Mouse (Mus musculus): ENCODE measurements around the gene Kmt2b. TPM values are rescaled to one million over a fixed set of nuclear protein-coding genes. Genes with fewer than 3 reads are reported as not detected.
A peak's percentile ranks its signal among the peaks of the same experiment; 100 is the strongest.

The Kmt2b gene
- total RNA-seq (2021), result 10 to 100 TPM; 15.6 to 15.9 TPM
- 25.6 and 28.3 TPM in 2 replicates for polyA plus RNA-seq (2012; rRNA removed)
- long read RNA-seq, partial matches to known transcripts, result 6 of 7 reads
- long read RNA-seq, other reads (novel, unspliced or antisense), result 1 of 7 reads

DNA sequence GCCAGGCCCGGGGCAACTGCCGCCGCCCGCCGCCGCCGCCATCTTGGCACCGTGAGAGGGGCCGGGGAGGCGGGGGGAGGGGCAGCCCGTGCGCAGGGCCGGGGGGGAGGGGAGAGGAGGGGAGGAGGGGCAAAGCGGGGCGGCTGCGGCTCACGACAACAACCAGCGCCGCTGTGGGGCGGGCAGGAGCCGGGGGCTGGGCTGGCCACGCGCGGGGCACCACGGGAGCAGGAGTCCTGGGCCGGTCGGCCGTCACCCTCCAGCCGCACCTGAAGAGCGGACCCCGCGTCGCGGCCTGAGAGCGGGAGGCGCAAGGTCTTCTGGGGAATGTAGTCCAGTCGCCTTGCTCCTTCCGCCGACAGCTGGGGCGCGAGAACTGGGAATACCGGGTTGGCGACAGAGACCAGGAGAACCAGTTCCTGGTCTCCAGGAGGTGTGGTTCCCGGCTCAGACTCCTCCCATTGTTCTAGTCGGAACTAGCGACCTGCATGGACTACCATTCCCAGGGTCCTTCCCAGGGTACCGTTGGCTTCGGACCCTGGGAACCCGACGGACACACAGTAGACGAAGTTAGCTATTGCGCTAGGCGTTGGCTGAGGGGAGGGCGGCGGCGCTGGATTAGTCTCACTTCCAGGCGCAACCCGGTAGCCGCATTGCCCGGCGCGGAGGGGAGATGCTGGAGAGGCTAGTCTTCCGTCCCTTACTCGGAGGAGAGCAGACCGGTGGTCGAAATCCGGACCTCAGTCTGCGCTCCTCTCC, at the start of gene Kmt2b:
TSS of gene Kmt2b (minus strand) at position 51 of the 759 bp plus-strand sequence.
- peak within 1 kb of the TSS; percentile 90 for H3K9ac ChIP-seq (ENCODE audit: low read depth, low read length)
- WGBS, result under 1% methylated on average over 53 of the region's 68 CpGs
- H3K79me2 ChIP-seq (replicated peaks; ENCODE audit: control insufficient read depth, insufficient read depth, low read length), result peaks cover 1% of the 10 kb centered on the region
- no peaks in the 10 kb centered on the region for H3K4me1 ChIP-seq (ENCODE audit: control insufficient read depth, insufficient read depth, low read length)
- H3K36me3 ChIP-seq (ENCODE audit: control insufficient read depth, insufficient read depth, low read length), result no peaks in the 10 kb centered on the region
- peak within 1 kb of the TSS; percentile 87 for H3K27ac ChIP-seq
- TF ChIP-seq EP300 (IDR thresholded peaks at IDR 0.05; ENCODE audit: insufficient read depth, low read depth, low read length) (peak; percentile 68), CTCF (IDR thresholded peaks at IDR 0.05) (no peak), POLR2A (IDR thresholded peaks at IDR 0.05; ENCODE audit: insufficient read depth, low read depth, low read length) (peak; percentile 87)
- H3K4me3 ChIP-seq, result peak within 1 kb of the TSS; percentile 83
- intact Hi-C loops (cut with DNase I), result loop anchor here (1.0 to 2.0 kb wide), 4 partner anchors 24 to 62 kb away; partner anchors contain the start of genes Gm49396, Psenen, Rbm42 and U2af1l4
- H3K27me3 ChIP-seq (ENCODE audit: control insufficient read depth, insufficient read depth, low read length), result no peaks in the 10 kb centered on the region
- peak; percentile 95 to 99 for DNase-seq

DNA sequence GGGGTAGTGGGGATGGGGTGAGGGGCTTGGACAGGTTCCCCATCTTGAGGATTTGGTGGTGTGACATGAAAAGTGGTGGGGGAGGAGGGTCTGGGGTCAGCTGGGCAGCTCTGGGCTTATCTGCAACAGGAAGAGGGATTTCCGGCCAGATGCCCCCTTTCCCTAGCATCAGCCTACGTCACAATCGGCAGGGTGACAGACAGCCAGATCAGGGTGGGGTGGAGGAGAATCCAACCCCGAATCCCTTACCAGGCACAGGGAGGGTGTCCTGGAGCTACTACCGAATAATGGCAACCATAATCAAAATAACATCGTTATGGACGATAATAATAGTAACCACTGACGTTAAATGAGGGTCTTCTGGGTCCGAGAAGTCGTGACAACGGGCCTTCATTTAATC, 47.9 kb upstream of the Kmt2b start:
- Histone ChIP-seq H3K9ac (ENCODE audit: low read depth, low read length) (no peak overlapping the region), H3K79me2 (replicated peaks; ENCODE audit: control insufficient read depth, insufficient read depth, low read length) (no peaks in the 10 kb centered on the region), H3K4me1 (ENCODE audit: control insufficient read depth, insufficient read depth, low read length) (no peaks in the 10 kb centered on the region), H3K27me3 (ENCODE audit: control insufficient read depth, insufficient read depth, low read length) (peaks cover 15% of the 10 kb centered on the region), H3K4me3 (no peak overlapping the region), H3K36me3 (ENCODE audit: control insufficient read depth, insufficient read depth, low read length) (no peaks in the 10 kb centered on the region), H3K27ac (no peak overlapping the region)
- TF ChIP-seq POLR2A (IDR thresholded peaks at IDR 0.05; ENCODE audit: insufficient read depth, low read depth, low read length) (no peak), EP300 (IDR thresholded peaks at IDR 0.05; ENCODE audit: insufficient read depth, low read depth, low read length) (no peak)
- intact Hi-C loops (cut with DNase I), result no loop called here
- 12% methylated on average over 11 of the region's 11 CpGs for WGBS
- no peak for DNase-seq

DNA sequence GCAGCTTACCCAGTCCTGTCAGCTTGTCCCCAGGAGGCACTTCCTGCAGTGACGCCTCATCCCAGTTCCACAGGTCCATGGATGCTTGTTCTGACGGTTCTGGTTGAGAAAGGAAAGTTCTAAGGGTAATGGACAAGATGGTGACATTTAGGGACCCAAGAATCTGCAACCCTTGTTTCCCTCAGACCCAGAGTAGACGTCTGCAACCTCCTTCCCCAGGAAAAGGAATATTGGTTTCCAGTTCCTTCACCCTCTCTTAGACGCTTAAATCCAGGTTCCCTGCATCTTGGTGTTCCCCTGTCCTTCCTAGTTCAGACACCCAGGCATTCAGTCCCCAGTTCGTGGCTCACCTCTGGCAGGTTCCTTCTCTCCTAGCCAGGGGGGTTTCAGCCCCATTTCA, 47.2 kb upstream of the Kmt2b start, which contains the start of gene Etv2:
TSS of gene Etv2 (minus strand) at position 101 of the 400 bp plus-strand sequence.
- no peak within 1 kb of the TSS for H3K4me3 ChIP-seq
- intact Hi-C loops (cut with DNase I), result no loop called here
- DNase-seq, result no peak
- no peaks in the 10 kb centered on the region for H3K79me2 ChIP-seq (replicated peaks; ENCODE audit: control insufficient read depth, insufficient read depth, low read length)
- H3K4me1 ChIP-seq (ENCODE audit: control insufficient read depth, insufficient read depth, low read length), result no peaks in the 10 kb centered on the region
- no peak within 1 kb of the TSS for H3K27ac ChIP-seq
- TF ChIP-seq CTCF (IDR thresholded peaks at IDR 0.05) (no peak), POLR2A (IDR thresholded peaks at IDR 0.05; ENCODE audit: insufficient read depth, low read depth, low read length) (no peak), EP300 (IDR thresholded peaks at IDR 0.05; ENCODE audit: insufficient read depth, low read depth, low read length) (no peak)
- no peaks in the 10 kb centered on the region for H3K36me3 ChIP-seq (ENCODE audit: control insufficient read depth, insufficient read depth, low read length)
- peaks cover 15% of the 10 kb centered on the region for H3K27me3 ChIP-seq (ENCODE audit: control insufficient read depth, insufficient read depth, low read length)
- 2% methylated on average over 5 of the region's 5 CpGs for WGBS
- no peak within 1 kb of the TSS for H3K9ac ChIP-seq (ENCODE audit: low read depth, low read length)

DNA sequence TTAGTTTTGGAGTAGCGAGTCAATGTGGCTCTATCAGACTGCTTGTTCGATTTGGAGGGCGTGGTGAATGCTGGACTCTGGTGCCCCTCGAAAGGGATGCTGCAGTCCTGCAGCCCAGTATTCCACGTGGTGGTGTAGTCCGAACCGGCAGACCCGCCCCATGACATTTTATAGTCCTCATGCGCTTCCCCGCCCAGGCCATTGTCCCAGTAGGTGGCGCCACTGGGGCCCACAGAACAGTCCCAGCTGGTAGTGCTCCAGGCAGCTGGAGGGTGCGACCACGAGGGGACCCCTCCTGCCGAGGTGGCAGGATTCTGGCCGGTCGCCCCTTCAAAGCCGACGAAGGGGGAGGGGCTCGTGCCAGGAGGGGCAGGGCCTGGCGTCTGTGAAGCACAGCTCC, 46.1 kb upstream of the Kmt2b start:
- intact Hi-C loops (cut with DNase I), result no loop called here
- peak; percentile 18 to 42 for DNase-seq
- H3K27ac ChIP-seq, result no peak overlapping the region
- H3K9ac ChIP-seq (ENCODE audit: low read depth, low read length), result no peak overlapping the region
- no peak overlapping the region for H3K4me3 ChIP-seq
- WGBS, result 2% methylated on average over 20 of the region's 20 CpGs
- H3K36me3 ChIP-seq (ENCODE audit: control insufficient read depth, insufficient read depth, low read length), result no peaks in the 10 kb centered on the region
- peaks cover 15% of the 10 kb centered on the region for H3K27me3 ChIP-seq (ENCODE audit: control insufficient read depth, insufficient read depth, low read length)
- H3K79me2 ChIP-seq (replicated peaks; ENCODE audit: control insufficient read depth, insufficient read depth, low read length), result no peaks in the 10 kb centered on the region
- H3K4me1 ChIP-seq (ENCODE audit: control insufficient read depth, insufficient read depth, low read length), result no peaks in the 10 kb centered on the region
- TF ChIP-seq EP300 (IDR thresholded peaks at IDR 0.05; ENCODE audit: insufficient read depth, low read depth, low read length) (no peak), POLR2A (IDR thresholded peaks at IDR 0.05; ENCODE audit: insufficient read depth, low read depth, low read length) (no peak), CTCF (IDR thresholded peaks at IDR 0.05) (peak; percentile 58)

DNA sequence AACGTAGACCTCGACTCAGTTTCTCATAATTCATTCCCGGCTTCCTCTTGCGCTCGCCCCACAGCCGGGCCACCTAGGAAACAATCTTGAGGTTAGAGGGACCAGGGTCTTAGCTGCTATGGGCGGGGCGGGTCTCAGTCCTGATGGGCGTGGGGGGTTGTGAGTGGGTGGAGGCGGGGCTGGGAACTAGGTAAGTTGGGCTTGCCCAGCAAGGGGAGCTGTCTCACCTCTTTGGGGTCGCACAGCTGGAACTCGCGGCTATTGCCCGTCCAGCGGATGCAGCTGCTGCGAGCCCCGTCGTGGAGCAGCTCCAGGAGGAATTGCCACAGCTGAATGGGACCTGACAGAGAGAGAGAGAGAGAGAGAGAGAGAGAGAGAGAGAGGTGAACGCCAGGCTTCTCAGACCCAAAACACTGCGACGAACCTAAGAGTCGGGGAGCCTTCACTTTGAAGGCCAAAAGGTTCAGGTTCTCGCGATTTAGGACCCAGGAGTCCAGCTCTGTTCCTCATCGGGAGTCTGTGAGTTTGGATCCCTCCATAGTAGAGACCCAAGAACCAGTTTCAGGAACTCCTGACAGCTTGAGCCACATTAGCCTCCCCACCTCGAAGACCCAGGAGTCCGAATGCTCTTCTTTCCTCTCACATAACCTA, 45.4 kb upstream of the Kmt2b start:
- Histone ChIP-seq H3K27ac (no peak overlapping the region), H3K27me3 (ENCODE audit: control insufficient read depth, insufficient read depth, low read length) (peaks cover 15% of the 10 kb centered on the region), H3K36me3 (ENCODE audit: control insufficient read depth, insufficient read depth, low read length) (no peaks in the 10 kb centered on the region), H3K9ac (ENCODE audit: low read depth, low read length) (no peak overlapping the region), H3K4me3 (no peak overlapping the region), H3K4me1 (ENCODE audit: control insufficient read depth, insufficient read depth, low read length) (no peaks in the 10 kb centered on the region), H3K79me2 (replicated peaks; ENCODE audit: control insufficient read depth, insufficient read depth, low read length) (no peaks in the 10 kb centered on the region)
- 14% methylated on average over 27 of the region's 27 CpGs for WGBS
- no peak for DNase-seq
- intact Hi-C loops (cut with DNase I), result no loop called here
- no peak for TF ChIP-seq EP300 (IDR thresholded peaks at IDR 0.05; ENCODE audit: insufficient read depth, low read depth, low read length)
- TF ChIP-seq CTCF (IDR thresholded peaks at IDR 0.05), result no peak
- no peak for TF ChIP-seq POLR2A (IDR thresholded peaks at IDR 0.05; ENCODE audit: insufficient read depth, low read depth, low read length)

Data from heart, adult 2 months (tissue).